ENCODE assay signal across 10 mouse cellular contexts in genomic region chr19:60340234-60340633, GRCm38 (mm10).
DNase-seq lines count a peak whose midpoint lies in the region; ATAC-seq and TF ChIP-seq lines count a peak whose summit lies in the region.
"Had no signal": no experiment of that assay in that cellular context is flagged by ENCODE, and none has a peak within 500 bp of the region (broad histone marks: within the 10 kb centered on the region; RNA-seq: fewer than 3 reads in every experiment).

No protein-coding gene starts in this region.

- no peaks in the 10 kb centered on the region for H3K27me3 ChIP-seq in kidney, postnatal 0 days (ENCODE audit: insufficient read depth, low read length)
- H3K27me3 ChIP-seq in heart, adult 2 months (ENCODE audit: control insufficient read depth, insufficient read depth, low read length) = no peaks in the 10 kb centered on the region
- H3K27me3 ChIP-seq: embryonic facial prominence, embryonic 12.5 days had no signal

- intact Hi-C loops in heart, adult 2 months (cut with DNase I) = loop anchor here (10.0 kb wide), 1 partner anchor 885 kb away; the partner anchor contains the start of gene Emx2

- no peak for TF ChIP-seq EP300 in heart, adult 2 months (IDR thresholded peaks at IDR 0.05; ENCODE audit: insufficient read depth, low read depth, low read length)

- WGBS in kidney, postnatal 0 days = 88% methylated on average over 6 of the region's 6 CpGs
- 88% methylated on average over 6 of the region's 6 CpGs for WGBS in heart, adult 2 months

- no peak overlapping the region for H3K9ac ChIP-seq in kidney, postnatal 0 days (ENCODE audit: low read depth, low read length)
- H3K9ac ChIP-seq in heart, adult 2 months (ENCODE audit: low read depth, low read length) = no peak overlapping the region
- H3K9ac ChIP-seq: embryonic facial prominence, embryonic 12.5 days; liver, embryonic 14.5 days had no signal

- no peak overlapping the region for H3K4me2 ChIP-seq in kidney, postnatal 0 days (ENCODE audit: low read length)
- H3K4me2 ChIP-seq: embryonic facial prominence, embryonic 12.5 days had no signal

- TF ChIP-seq CTCF in kidney, postnatal 0 days (IDR thresholded peaks at IDR 0.05; ENCODE audit: low read depth) = peak; percentile 46
- TF ChIP-seq CTCF in heart, adult 2 months (IDR thresholded peaks at IDR 0.05) = no peak

- H3K36me3 ChIP-seq in kidney, postnatal 0 days (ENCODE audit: insufficient read depth, low read length) = no peaks in the 10 kb centered on the region
- no peaks in the 10 kb centered on the region for H3K36me3 ChIP-seq in heart, adult 2 months (ENCODE audit: control insufficient read depth, insufficient read depth, low read length)
- H3K36me3 ChIP-seq: embryonic facial prominence, embryonic 12.5 days had no signal

- H3K4me3 ChIP-seq in kidney, postnatal 0 days (replicated peaks; ENCODE audit: low read depth, low read length) = no peak overlapping the region
- no peak overlapping the region for H3K4me3 ChIP-seq in heart, adult 2 months
- H3K4me3 ChIP-seq: embryonic facial prominence, embryonic 12.5 days; myocyte had no signal

- H3K27ac ChIP-seq in kidney, postnatal 0 days = no peak overlapping the region
- H3K27ac ChIP-seq in heart, adult 2 months = no peak overlapping the region
- H3K27ac ChIP-seq: embryonic facial prominence, embryonic 12.5 days; liver, embryonic 14.5 days had no signal

- TF ChIP-seq POLR2A in heart, adult 2 months (IDR thresholded peaks at IDR 0.05; ENCODE audit: insufficient read depth, low read depth, low read length) = no peak

- DNase-seq in kidney, postnatal 0 days (ENCODE audit: low spot score) = no peak
- DNase-seq in kidney, adult 11 months = no peak
- DNase-seq in thymus, postnatal 14 days = peak; percentile 5
- no peak for DNase-seq in thymus, postnatal 0 days (ENCODE audit: low spot score)
- peak; percentile 70 for DNase-seq in ZHBTc4 (ENCODE audit: low read depth, low spot score)
- DNase-seq in urinary bladder, postnatal 4 days (ENCODE audit: low spot score in 2 of 2) = no peak
- no peak for DNase-seq in heart, adult 2 months

- H3K4me1 ChIP-seq in kidney, postnatal 0 days (replicated peaks; ENCODE audit: insufficient read depth, low read length) = no peaks in the 10 kb centered on the region
- no peaks in the 10 kb centered on the region for H3K4me1 ChIP-seq in heart, adult 2 months (ENCODE audit: control insufficient read depth, insufficient read depth, low read length)
- H3K4me1 ChIP-seq: embryonic facial prominence, embryonic 12.5 days had no signal

- no peak for ATAC-seq in kidney, postnatal 0 days (replicated peaks; ENCODE audit: low FRiP score, low read depth)

- no peaks in the 10 kb centered on the region for H3K79me2 ChIP-seq in heart, adult 2 months (replicated peaks; ENCODE audit: control insufficient read depth, insufficient read depth, low read length)

- no peaks in the 10 kb centered on the region for H3K9me3 ChIP-seq in kidney, postnatal 0 days (replicated peaks; ENCODE audit: low read length)
- H3K9me3 ChIP-seq: embryonic facial prominence, embryonic 12.5 days had no signal

Comparison
In these comparisons a context has a peak if more than half of its experiments do, and no peak if none do; other contexts are left out.
1. DNase-seq: peak in thymus, postnatal 14 days (single experiment) and ZHBTc4 (single experiment); none in kidney, postnatal 0 days (single experiment), kidney, adult 11 months (single experiment), thymus, postnatal 0 days (single experiment), urinary bladder, postnatal 4 days (0 of 2) and heart, adult 2 months (0 of 2).